Mouse (Mus musculus) erythroblast, embryonic 14.5 days (primary cell): ENCODE data around the gene Clec16a.

Experiments
- GATA1 ChIP-seq: IDR thresholded peaks from 2 replicates; pipeline ENCODE4 v1.6.1; 2012; ENCODE audit warnings: low read length, inconsistent platforms, mixed read lengths
- TAL1 ChIP-seq: IDR thresholded peaks from 3 replicates; pipeline ENCODE4 v1.6.1; 2012; ENCODE audit warnings: low read length, inconsistent platforms, mixed read lengths

DNA sequence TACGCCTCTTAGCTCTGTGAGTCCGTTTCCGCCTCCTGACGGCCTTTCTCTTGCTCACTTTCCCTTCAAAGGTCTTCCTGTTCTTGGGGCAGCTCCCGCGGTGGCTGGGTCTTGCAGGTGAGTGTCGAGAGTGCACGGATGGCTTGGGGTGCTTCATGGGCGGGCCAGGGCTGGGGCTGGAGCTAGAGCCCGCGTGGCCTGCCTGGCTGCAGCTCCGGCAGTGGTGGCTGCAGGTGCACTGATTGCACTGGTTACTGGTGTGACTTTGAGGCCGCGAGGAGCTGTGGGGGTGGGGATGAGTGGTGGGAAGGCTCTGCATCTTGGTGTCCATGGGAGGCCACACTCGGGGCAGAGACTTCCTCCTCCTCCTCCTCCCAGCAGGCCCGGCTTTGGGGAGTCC lies 243.1 kb downstream of the Clec16a start, which contains the start of gene Tnp2:
- TF ChIP-seq GATA1 = no peak
- no peak for TF ChIP-seq TAL1
